Mouse (Mus musculus) neural tube, embryonic 10.5 days (tissue): Measurements from ENCODE around the gene Tbc1d2b.

ENCODE experiments used
- DNase-seq: peaks from one replicate; pipeline ENCODE4 v3.0.0-alpha.2; 2017; ENCODE audit warnings: low spot score; ENCODE audit errors: extremely low spot score

The Tbc1d2b gene

DNA sequence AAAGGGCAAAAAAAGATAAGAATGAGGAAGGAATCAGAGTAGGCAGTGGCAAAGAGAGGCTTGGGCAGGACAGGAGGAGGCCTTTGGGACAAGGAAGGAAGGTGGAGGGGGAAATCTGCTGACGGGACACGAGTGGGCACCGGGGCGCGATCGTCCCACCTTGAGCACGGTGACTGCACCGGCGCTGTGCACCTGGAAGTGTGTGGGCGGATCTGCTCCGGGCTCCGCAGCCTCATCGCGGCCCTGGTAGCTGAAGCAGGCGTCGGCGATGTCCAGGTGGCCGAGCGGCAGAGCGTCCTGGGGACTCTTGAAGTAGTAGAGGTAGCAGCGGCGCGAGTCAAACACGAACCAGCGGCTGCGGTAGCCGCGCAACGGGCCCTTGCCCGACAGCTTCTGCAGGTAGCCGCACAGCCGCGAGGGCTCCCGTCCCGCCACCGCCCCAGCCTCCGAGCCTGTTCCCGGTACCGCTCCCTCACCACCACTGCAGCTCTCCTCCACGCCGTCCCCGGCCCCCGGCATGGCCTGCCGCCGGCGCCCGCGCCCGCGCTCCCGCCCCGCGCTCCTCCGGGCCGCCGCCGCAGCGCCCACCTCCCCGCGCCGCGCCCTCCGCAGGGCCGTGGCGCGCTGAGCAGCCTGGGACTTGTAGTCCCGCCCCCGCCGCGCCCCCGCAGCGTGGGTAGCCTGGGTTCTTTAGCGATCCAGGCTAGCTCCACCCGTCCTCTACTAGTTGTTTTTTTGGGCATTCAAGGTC, at the start of gene Tbc1d2b:
Gene Tbc1d2b (minus strand): TSS at position 612 of the 751 bp plus-strand sequence.
- peak; percentile 68 for DNase-seq

DNA sequence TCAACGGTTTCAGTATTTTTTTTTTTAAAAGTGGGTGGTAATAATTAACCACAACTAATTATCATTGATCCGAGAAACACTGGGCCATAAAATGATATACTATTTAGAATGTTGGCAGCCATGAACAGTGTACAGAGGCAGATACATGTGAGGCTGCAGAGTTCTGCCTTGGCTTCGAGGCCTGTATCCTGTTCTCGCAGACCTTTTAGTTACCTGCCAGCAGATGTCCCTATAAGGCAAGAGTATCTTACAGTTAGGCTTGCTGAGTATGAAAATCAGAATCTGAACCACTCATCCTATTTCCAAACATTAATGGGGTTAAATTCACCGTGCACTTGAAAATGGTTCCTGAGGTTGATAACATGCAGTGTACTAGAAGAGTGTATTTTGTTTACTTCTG, 45.7 kb upstream of the Tbc1d2b start:
- no peak for DNase-seq

DNA sequence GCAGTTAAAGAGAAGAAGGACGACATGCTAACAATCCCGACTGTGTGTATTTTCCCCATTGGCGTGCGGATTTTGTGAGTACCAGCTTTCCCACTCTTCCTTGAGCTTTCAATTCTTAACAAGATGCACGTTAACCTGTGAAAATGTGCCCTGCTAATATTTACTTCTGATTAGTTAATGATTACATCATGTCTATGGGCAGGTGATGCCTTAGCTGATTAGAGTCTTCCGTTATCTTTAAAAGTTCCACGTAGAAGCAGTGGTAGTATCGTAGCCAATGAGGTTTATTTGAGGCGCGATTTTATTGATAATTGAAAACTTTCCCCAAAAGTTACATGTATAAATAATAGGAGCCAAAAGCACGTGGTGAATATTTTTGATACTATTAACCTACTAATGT, 45.1 kb upstream of the Tbc1d2b start:
- DNase-seq, result no peak

DNA sequence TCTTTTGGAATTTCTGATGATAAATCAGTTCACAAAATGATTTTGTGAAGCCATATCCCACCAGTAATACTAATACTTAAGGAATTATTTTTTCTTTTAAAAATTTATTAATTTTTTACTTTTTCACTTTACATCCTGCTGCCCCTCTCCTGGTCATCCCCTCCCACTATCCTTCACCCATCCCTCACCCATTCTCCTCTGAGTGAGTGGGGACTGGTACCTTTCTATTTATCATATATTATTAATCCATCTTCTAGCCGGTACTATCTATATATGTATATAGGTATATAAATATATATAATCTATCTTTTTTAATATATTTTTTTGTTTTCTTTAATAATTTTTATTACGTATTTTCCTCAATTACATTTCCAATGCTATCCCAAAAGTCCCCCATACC, 33.6 kb upstream of the Tbc1d2b start:
- DNase-seq, result no peak

DNA sequence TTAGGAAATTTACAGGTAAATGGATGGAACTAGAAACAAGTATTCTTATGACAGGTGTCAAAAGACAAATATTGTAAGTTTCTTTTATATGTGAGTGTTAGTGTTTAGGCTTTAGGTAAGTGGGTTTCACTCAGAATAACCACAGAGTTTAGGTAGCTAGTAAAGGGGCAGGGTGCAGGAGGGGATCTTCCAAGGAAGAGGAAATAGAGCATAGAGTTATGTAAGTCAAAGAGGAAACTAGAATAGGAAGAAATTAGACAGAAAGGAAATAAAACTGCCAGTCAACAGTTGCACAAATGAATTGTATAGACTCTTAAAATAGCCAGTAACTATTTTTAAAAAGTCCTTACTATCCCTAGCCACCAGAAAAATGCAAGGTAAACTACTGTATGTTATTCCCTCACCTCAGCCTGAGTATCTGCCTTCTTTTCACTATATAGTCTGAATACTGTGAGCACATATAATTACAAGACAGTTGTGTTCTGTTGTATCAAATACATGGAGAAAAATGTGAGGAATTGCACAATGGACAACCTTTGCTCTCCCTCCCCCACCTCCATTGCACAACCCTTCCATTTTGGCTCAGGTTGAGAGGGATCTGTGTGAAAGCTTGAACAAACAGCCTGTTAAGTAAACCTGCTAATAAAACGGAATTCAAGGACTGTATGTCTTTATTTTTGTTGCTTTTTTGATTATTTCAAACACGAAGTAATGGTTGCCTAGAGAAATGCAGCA, 32.7 kb upstream of the Tbc1d2b start:
- no peak for DNase-seq

DNA sequence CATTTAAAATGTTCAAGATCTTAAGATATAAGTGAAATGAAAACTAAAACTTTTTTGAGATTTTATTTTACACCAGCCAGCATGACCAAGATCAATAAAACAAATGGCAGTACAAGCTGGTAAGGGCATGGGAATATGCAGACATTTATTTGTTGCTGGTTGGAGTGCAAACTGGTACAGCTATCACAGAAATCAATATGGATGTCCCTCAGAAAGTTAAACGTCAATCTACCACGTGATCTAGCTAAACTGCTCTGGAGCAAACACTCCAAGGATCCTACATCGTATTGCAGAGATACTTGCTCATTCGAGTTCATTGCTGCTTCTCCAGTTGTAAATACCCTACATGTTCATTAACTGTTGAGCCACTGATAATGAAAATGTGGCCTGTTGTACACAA, 32.1 kb upstream of the Tbc1d2b start:
- no peak for DNase-seq

DNA sequence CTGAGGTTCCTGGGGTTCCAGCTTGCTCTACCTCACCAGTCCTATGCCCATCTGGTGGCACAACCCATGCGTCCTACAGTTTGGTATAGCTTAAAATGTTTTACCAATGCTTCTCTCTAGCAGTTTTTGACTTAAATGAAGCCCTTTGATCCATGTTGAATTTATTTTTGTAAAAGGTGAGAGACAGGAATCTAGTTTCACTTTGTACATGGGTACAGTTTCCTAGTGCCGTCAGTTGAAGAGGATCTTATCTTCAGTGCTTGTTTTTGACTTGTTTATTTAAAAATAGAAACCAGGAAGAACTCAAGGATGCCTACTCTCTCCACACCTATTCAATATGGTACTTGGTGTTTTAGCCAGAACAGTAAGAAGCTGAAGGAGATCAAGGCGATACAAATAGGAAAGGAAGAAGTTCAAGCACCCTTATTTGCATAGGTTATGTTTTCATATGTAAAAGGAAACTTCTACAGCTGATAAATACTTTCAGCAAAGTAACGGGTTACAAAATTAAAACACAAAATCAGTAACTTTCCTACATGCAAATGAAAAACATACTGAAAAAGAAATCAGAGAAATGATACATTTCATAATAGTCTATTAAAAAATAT, 30.6 kb upstream of the Tbc1d2b start:
- DNase-seq, result no peak

DNA sequence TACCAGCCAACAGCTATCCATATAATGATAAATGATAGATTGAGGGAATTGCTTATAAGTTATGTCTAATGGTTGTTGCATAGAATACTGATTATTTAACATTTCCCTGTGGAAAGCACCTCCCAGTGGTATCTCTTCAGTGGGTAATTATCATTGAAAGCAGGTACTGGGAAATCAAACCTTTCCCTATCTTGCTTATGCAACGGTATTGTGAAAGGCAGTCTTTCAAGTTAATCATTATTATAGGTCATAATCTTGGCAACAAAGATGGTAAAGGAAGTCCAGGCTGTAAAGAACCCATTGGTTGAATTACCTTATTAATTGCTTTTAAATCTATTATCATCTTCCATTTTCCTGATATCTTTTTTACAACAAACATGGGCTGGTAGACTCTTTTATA, 27.0 kb upstream of the Tbc1d2b start:
- DNase-seq, result no peak

DNA sequence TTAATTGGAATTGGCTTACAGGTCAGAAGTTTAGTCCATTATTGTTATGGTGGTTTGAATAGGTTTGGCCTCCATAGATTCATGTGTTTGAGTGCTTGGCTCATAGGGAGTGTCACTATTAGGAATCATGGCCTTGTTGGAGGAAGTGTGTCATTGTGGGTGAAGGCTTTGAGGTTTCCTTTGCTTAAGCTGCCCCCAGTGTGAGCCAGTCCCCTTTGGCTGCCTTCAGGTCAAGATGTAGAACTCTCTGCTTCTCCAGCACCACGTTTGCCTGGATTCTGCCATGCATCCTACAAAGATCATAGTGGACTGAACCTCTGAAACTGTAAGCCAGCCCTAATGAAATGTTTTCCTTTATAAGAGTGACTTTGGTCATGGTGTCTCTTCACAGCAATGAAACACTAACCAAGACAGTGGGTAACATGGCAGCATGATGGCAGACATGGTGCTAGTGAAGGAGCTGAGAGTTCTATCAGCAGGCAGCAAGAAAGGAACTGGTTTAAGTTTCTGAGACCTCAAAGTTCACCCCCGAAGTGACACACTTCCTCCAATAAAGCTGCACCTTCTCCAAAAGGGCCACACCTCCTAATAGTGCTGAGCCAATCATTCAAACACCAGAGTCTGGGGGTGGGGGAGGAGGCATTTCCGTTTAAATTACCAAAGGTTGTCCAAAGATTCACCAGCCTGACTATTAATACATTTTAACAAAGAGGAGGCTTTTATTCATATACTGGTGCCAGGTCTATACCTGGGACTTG, 23.2 kb upstream of the Tbc1d2b start:
- no peak for DNase-seq

DNA sequence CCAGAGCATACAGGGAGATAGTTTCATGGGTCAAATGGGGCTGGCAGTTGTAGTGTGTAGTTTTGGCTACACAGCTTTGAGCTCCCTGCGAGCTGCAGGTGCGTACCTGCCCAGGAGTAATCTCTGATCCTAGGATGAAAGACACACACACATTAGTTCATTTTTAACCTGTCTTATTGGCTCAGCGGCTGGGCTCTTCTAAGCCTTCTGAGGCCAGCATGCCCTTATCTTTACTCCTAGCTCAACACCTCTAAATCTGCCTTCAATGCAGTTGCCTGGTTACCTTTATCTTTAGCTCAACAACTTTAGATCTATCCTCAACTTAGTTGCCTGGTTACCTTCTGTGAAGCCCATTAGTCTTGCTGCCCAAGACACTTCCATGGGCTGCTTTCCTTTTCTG, 7.8 kb upstream of the Tbc1d2b start:
- no peak for DNase-seq

DNA sequence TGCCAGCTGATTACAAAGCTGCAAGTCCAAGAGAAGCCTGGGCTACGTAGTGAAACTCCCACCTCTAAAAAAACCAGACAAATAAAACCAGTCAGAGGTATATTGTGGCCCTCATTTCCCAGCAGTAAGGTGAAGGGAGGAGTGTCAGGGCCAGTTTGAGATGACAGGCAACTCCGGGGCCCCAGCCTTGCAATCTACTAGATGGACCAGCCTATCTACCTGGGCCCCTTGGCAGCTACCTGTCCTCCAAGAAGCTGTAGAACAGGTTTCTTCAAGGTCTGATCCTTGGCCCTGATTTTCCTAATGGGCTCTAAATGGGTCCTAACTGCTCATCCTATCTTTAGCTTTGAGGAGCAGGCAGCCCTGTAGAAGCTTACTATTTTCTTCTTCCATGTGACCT, 7.3 kb upstream of the Tbc1d2b start:
- no peak for DNase-seq

DNA sequence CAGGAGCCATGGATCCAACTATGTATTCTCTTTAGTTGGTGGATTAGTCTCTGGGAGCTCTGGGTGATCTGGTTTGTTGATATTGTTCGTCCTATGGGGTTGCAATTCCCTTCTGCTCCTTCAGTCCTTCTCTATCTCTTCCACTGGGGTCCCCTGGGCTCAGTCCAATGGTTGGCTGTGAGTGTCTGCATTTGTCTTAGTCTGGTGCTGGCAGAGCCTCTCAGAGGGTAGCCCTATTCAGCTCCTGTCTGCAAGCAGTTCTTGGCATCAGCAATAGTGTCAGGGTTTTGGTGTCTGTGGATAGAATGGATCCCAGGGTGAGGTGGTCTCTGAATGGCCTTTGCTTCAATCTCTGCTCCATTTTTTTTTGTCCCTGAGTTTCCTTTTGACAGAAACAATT, 6.2 kb upstream of the Tbc1d2b start:
- DNase-seq, result no peak

DNA sequence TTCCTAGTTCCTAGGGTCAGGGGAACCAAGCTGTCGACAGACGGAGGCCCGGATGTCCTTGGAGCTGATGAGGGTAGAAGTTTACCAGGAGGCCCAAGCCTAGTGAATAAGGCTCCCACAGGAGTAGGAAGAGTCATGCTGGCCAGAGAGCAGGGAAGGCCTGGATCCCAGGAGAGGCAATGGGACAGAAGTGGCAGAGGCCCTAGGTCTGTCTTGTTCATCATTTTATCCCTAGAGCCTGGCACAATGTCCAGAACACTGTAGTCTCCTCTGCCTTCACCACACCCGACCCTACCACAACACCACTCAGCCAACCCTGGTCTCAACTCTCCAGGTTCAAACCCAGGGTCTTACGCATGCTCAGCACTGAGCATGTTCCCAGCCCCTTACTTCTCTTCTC, 5.3 kb upstream of the Tbc1d2b start:
- no peak for DNase-seq

DNA sequence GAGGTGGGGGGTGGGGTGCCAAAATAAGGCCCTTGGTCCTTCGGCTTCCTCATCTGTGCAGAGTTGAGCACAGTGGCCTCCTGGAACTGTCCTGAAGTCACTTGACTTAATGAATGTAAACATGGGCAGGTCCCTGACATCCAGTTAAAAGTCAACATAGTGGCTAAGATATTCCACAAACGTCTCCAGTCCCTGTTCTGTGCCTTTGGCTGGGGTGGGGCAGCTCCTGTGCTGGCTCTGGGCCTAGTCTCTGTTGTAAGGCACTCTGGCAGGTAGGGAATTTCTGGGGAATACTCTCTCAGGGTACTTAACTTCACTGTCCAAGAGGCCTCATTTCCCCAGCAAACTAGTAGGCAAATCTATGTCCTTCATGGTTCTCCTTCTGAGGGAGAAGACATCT, 4.9 kb upstream of the Tbc1d2b start:
- DNase-seq, result no peak

DNA sequence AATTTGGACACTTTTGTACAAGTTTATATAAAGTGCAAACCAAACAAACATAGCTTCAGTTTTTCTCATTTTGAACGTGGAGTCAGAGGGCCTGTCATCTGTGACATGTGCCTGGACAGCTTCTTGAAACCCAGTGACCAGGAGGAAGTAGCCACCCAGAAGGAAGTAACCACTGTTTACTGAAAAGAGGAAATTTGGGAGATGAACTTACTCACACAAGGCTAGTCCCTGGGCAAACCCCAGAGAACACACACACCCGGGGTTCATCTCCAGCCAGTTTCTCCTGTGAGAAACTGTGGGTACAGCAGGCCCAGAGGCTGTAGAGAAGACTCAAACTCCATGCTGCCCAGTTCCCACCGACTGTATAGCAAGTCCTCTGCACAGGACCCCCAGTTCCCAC, 3.9 kb upstream of the Tbc1d2b start:
- no peak for DNase-seq

DNA sequence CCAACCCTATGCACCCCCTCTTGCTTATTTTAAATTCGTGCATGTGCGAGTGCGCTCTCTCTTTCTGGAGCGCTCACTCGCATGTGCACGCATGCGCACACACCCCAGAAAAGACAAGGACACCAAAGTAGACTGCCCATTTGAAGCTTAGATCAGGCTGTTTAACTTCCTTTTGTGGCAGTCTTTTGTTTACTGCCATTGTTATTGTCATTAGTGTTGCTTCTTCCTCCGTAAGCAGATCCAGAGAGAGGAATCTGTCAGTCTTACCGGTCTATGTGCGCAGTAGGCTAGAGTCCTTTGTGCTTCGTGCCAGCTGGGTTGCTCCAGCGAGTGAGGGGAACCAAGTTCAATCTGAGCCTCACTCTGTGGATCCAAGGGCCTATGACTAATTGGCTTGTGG, 1.7 kb upstream of the Tbc1d2b start:
- peak; percentile 11 for DNase-seq

DNA sequence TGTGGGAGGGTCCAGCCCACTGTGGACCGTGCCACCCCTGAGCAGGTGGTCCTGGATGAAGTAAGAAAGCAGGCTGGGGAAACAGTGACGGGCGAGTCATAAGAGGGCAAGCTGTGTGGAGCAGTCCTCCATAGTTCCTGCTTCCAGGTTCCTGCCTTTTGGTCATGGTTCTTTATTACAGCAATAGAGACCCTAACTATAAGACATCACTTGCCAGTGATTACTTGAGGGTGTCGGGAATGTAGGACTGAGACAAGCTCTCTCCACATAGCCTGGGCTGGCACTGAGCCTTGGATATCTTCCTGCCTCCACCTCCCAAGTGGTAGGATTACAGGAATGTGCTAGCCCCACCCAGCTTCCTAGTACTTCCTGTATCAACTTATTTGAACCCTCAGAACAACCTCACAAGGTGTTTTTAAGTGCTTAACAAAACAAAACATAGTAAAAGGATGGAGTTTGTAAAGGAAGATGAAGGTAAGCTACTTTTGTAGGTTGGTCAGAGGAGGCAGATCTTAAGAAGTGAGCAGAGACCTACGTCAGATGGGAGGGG, 1.0 kb upstream of the Tbc1d2b start:
- DNase-seq, result no peak

DNA sequence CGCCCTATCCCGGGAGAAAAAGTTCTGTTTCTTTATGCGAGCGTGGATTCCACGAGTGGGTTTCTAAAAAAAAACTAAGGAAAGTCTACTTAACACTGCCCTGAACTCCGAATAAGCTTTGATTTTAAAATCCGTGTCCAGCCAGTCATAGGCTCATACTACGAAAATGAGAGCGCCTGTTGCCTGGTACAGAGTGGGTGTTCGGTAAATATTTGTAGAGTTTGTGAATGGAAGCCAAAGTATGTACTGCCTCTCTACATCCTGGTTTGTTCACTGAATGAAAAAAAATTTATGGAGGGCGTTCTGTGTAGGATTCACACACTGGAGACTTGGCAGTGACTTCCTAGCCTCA, 316 bp upstream of the Tbc1d2b start:
- no peak for DNase-seq

DNA sequence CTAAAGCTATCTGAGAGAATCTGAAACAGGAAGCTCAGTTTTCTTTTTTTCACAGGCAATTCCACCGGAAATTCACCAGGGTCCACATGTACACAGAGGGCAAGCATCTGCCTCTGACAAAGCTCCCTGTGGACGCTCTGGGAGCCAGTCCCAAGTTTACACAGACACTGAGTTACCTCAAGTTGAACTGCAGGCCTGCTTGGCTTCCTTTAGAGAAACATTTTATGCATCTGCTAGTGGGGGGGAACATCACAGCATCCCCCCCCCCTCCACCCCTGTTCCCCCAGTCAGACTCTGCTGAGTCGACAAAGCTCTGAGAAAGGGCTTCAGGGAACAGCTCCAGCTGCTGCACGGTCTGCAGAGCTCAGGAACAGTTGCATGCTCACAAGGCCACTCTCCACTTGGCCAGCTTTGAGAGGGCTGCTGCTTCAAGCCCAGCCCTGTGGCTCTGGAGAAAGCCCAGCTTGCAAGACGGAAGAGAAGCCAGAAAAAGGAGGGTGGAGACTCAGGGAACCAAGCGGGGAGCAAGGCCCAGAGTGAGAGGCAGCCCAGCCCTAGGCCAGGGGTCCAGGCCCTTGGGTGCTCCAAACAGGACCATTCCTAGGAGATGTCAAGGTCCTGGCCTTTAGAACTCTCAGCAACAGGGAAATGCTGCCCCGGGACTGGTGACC, 1.5 kb downstream of the Tbc1d2b start:
- no peak for DNase-seq

DNA sequence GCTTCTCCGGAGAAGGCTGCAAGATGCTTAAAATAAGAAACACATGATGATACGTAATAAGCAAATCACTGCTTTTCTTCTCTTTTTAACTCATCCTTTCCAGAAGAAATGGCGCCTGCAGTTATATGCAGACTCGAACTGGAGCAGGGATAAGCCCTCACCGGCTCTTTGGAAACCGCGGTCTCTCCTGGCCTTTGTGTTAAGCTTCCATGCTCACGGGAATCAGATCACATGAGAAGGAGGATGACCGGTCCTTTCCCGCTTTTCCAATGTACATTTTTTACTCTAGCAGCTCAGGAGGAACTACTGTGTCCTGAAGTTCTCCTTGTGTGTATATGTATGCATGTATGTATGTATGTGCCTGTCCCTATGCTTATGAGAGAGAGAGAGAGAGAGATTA, 3.7 kb downstream of the Tbc1d2b start:
- DNase-seq, result no peak

DNA sequence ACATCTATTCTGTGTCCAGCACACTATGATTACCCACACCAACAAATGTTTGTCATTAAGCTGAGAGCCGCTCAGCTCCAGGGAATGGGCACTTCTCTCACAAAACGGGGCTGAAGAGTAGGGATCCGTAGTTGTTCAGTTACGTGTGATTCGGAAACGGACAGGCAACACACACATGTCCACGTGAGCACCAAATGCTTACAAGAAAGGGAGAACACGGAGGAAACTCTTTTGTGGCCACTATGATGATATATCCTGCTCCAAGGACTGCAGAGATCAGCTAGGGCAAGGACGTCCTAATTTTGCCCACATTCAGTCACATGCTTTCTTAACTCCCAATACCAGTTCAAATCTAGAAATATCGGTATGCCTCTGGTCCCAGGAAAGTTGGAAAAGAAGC, 4.5 kb downstream of the Tbc1d2b start:
- DNase-seq, result no peak
